ENCODE assay signal across 18 mouse cellular contexts in genomic region chr5:149622152-149622551, GRCm38 (mm10). TPM values are rescaled to one million over a fixed set of nuclear protein-coding genes. Genes with fewer than 3 reads are reported as not detected.
DNase-seq lines count a peak whose midpoint lies in the region; ATAC-seq and TF ChIP-seq lines count a peak whose summit lies in the region.
"Had no signal": no experiment of that assay in that cellular context is flagged by ENCODE, and none has a peak within 500 bp of the region (broad histone marks: within the 10 kb centered on the region; RNA-seq: fewer than 3 reads in every experiment).

No protein-coding gene starts in this region.

- H3K4me3 ChIP-seq in hindbrain, embryonic 13.5 days: no peak overlapping the region
- H3K4me3 ChIP-seq in hindbrain, postnatal 0 days (ENCODE audit: low read length): no peak overlapping the region
- H3K4me3 ChIP-seq in lung, embryonic 16.5 days (ENCODE audit: low read length): no peak overlapping the region
- H3K4me3 ChIP-seq in kidney, embryonic 15.5 days (replicated peaks): no peak overlapping the region
- H3K4me3 ChIP-seq: embryonic facial prominence, embryonic 15.5 days; hindbrain, embryonic 12.5 days; intestine, embryonic 15.5 days; liver, embryonic 13.5 days had no signal

- no peak for ATAC-seq in hindbrain, embryonic 13.5 days (ENCODE audit: low FRiP score)
- no peak for ATAC-seq in hindbrain, postnatal 0 days
- ATAC-seq in lung, embryonic 16.5 days (ENCODE audit: low read depth): peak; percentile 71
- no peak for ATAC-seq in kidney, embryonic 15.5 days (replicated peaks; ENCODE audit: low FRiP score)
- ATAC-seq: forebrain, embryonic 16.5 days; intestine, embryonic 15.5 days had no signal

- peak overlapping the region; percentile 49; the same call in 1 of the 2 replicates for H3K9ac ChIP-seq in hindbrain, embryonic 13.5 days
- no peak overlapping the region for H3K9ac ChIP-seq in hindbrain, postnatal 0 days (replicated peaks; ENCODE audit: low read length)
- no peak overlapping the region for H3K9ac ChIP-seq in lung, embryonic 16.5 days (ENCODE audit: low read length)
- H3K9ac ChIP-seq in kidney, embryonic 15.5 days: no peak overlapping the region
- H3K9ac ChIP-seq: embryonic facial prominence, embryonic 15.5 days; hindbrain, embryonic 12.5 days; intestine, embryonic 15.5 days; liver, embryonic 13.5 days had no signal

- H3K27me3 ChIP-seq in hindbrain, embryonic 13.5 days: no peaks in the 10 kb centered on the region
- no peaks in the 10 kb centered on the region for H3K27me3 ChIP-seq in hindbrain, postnatal 0 days (ENCODE audit: insufficient read depth, low read length)
- H3K27me3 ChIP-seq in lung, embryonic 16.5 days (ENCODE audit: control insufficient read depth, insufficient read depth, low read depth, low read length): no peaks in the 10 kb centered on the region
- H3K27me3 ChIP-seq in kidney, embryonic 15.5 days: no peaks in the 10 kb centered on the region
- H3K27me3 ChIP-seq: embryonic facial prominence, embryonic 15.5 days; hindbrain, embryonic 12.5 days; intestine, embryonic 15.5 days; liver, embryonic 13.5 days had no signal

- no peaks in the 10 kb centered on the region for H3K4me1 ChIP-seq in hindbrain, embryonic 13.5 days (replicated peaks)
- H3K4me1 ChIP-seq in hindbrain, postnatal 0 days (ENCODE audit: insufficient read depth, low read length): no peaks in the 10 kb centered on the region
- H3K4me1 ChIP-seq in lung, embryonic 16.5 days (replicated peaks; ENCODE audit: control insufficient read depth, insufficient read depth, low read length): peaks cover 8% of the 10 kb centered on the region; the same call in 1 of the 2 replicates
- peaks cover 4% of the 10 kb centered on the region; the same call in 1 of the 2 replicates for H3K4me1 ChIP-seq in kidney, embryonic 15.5 days
- H3K4me1 ChIP-seq: embryonic facial prominence, embryonic 15.5 days; hindbrain, embryonic 12.5 days; intestine, embryonic 15.5 days had no signal

- no peak overlapping the region for H3K27ac ChIP-seq in hindbrain, embryonic 13.5 days
- H3K27ac ChIP-seq in hindbrain, postnatal 0 days: no peak overlapping the region
- peak overlapping the region; percentile 36; the same call in 1 of the 2 replicates for H3K27ac ChIP-seq in lung, embryonic 16.5 days (ENCODE audit: low read length)
- peak overlapping the region; percentile 52 for H3K27ac ChIP-seq in kidney, embryonic 15.5 days
- H3K27ac ChIP-seq: embryonic facial prominence, embryonic 15.5 days; hindbrain, embryonic 12.5 days; intestine, embryonic 15.5 days; liver, embryonic 13.5 days; macrophage; stomach, postnatal 0 days had no signal

- H3K4me2 ChIP-seq in hindbrain, embryonic 13.5 days: no peak overlapping the region
- H3K4me2 ChIP-seq in hindbrain, postnatal 0 days (ENCODE audit: low read depth, low read length): no peak overlapping the region
- H3K4me2 ChIP-seq in lung, embryonic 16.5 days (ENCODE audit: low read depth, low read length): no peak overlapping the region
- no peak overlapping the region for H3K4me2 ChIP-seq in kidney, embryonic 15.5 days
- H3K4me2 ChIP-seq: embryonic facial prominence, embryonic 15.5 days; hindbrain, embryonic 12.5 days; intestine, embryonic 15.5 days; liver, embryonic 13.5 days had no signal

- 72% methylated on average over 7 of the region's 7 CpGs for WGBS in hindbrain, embryonic 13.5 days
- WGBS in hindbrain, postnatal 0 days: 68% methylated on average over 7 of the region's 7 CpGs
- 39% methylated on average over 7 of the region's 7 CpGs for WGBS in lung, embryonic 16.5 days
- WGBS in kidney, embryonic 15.5 days: 70% methylated on average over 7 of the region's 7 CpGs

- DNase-seq in hindbrain, postnatal 0 days (ENCODE audit: low spot score): no peak
- DNase-seq in lung, postnatal 36 days: no peak
- DNase-seq in embryo, embryonic 10.5 days (ENCODE audit: low spot score): no peak
- DNase-seq in cerebellum, postnatal 36 days: no peak
- DNase-seq: adrenal gland, postnatal 14 days; cerebellum, adult 8-10 months; liver, embryonic 13.5 days; lung, adult 2 months had no signal

- H3K36me3 ChIP-seq in hindbrain, embryonic 13.5 days: peaks cover 96% of the 10 kb centered on the region
- peaks cover 67% of the 10 kb centered on the region for H3K36me3 ChIP-seq in hindbrain, postnatal 0 days (ENCODE audit: insufficient read depth, low read length)
- H3K36me3 ChIP-seq in lung, embryonic 16.5 days (ENCODE audit: control insufficient read depth, insufficient read depth, low read length): peaks cover 45% of the 10 kb centered on the region
- peaks cover 98% of the 10 kb centered on the region for H3K36me3 ChIP-seq in kidney, embryonic 15.5 days

- no peaks in the 10 kb centered on the region for H3K9me3 ChIP-seq in hindbrain, embryonic 13.5 days
- no peaks in the 10 kb centered on the region for H3K9me3 ChIP-seq in hindbrain, postnatal 0 days (ENCODE audit: low read length)
- no peaks in the 10 kb centered on the region for H3K9me3 ChIP-seq in lung, embryonic 16.5 days (ENCODE audit: control insufficient read depth, low read length)
- H3K9me3 ChIP-seq in kidney, embryonic 15.5 days (replicated peaks): no peaks in the 10 kb centered on the region
- H3K9me3 ChIP-seq: embryonic facial prominence, embryonic 15.5 days; G1E; hindbrain, embryonic 12.5 days; intestine, embryonic 15.5 days; liver, embryonic 13.5 days had no signal

- no peak for TF ChIP-seq CTCF in hindbrain, postnatal 0 days (IDR thresholded peaks at IDR 0.05; ENCODE audit: low read depth)

RNA-seq across cellular contexts. Expression of gene Hsph1, which starts 14.0 kb away (rescaled TPM):
- 83.7 and 92.0 TPM in 2 replicates for polyA plus RNA-seq in hindbrain, embryonic 13.5 days (2015; fragmentation: Nextera tagmentation; extraction: Ambion mirVana)
- total RNA-seq in hindbrain, postnatal 0 days (2014; rRNA removed): 18.9 and 21.0 TPM in 2 replicates
- 59.4 and 60.8 TPM in 2 replicates for polyA plus RNA-seq in hindbrain, postnatal 0 days (2015; fragmentation: Nextera tagmentation; extraction: Ambion mirVana)
- 42.6 and 44.6 TPM in 2 replicates for polyA plus RNA-seq in lung, embryonic 16.5 days (2015; fragmentation: Nextera tagmentation; extraction: Ambion mirVana)
- polyA plus RNA-seq in kidney, embryonic 15.5 days (2015; fragmentation: Nextera tagmentation; extraction: Ambion mirVana): 62.6 and 68.8 TPM in 2 replicates

RNA-seq across cellular contexts. Expression of gene B3glct, which starts 55.9 kb away (rescaled TPM):
- polyA plus RNA-seq in hindbrain, embryonic 13.5 days (2015; fragmentation: Nextera tagmentation; extraction: Ambion mirVana): 10.7 and 12.2 TPM in 2 replicates
- total RNA-seq in hindbrain, postnatal 0 days (2014; rRNA removed): 18.7 and 22.4 TPM in 2 replicates
- 13.1 and 14.4 TPM in 2 replicates for polyA plus RNA-seq in hindbrain, postnatal 0 days (2015; fragmentation: Nextera tagmentation; extraction: Ambion mirVana)
- 13.0 and 13.8 TPM in 2 replicates for polyA plus RNA-seq in lung, embryonic 16.5 days (2015; fragmentation: Nextera tagmentation; extraction: Ambion mirVana)
- polyA plus RNA-seq in kidney, embryonic 15.5 days (2015; fragmentation: Nextera tagmentation; extraction: Ambion mirVana): 16.9 and 17.1 TPM in 2 replicates

Comparison
In these comparisons a context has a peak if more than half of its experiments do, and no peak if none do; other contexts are left out.
1. H3K27ac ChIP-seq: peak in lung, embryonic 16.5 days (single experiment) and kidney, embryonic 15.5 days (single experiment); none in hindbrain, embryonic 13.5 days (single experiment) and hindbrain, postnatal 0 days (single experiment).